Mouse (Mus musculus) frontal cortex, adult (tissue): ENCODE results near the gene Gm5089.

Experiments used
- ATAC-seq: cut with Nextera tagmentation; 2 replicates; pipeline ENCODE4 v1.9.2; 2017; ENCODE audit warnings: mild to moderate bottlenecking, moderate library complexity, mixed read lengths; ENCODE audit not compliant: low TSS enrichment

Gene Gm5089

DNA sequence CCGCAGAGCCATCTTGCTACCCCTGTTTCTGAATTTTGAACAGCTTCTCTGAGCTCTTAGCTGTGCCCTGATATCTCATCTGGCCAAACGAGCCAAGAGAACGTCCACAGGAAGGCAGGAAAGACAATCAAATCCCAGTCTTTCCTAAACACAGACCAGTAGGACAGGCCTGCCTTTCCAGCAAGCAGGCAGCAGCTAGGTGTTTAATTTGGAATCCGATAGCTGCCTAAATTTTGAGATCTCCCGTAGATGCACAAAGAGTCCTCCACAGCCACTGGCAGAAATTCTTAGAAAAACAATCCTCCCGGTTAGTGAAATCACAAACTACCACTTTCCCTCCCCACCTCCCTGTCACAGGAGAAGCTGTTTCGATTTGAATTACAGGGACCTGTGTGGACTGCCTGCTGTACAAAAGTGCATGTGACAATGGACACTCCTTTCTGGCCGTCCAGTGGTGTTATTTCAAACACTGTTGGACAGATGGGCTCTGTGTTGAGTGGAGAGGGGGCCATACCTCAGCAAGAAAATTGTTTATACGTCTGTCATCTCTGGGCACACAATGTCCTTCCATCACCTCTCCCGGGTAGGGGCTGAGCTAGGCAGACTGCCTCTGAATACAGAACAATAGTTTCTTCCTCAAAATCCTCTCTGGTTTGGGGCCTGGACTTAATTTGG lies 24.2 kb downstream of the Gm5089 start:
- ATAC-seq, result no peak

DNA sequence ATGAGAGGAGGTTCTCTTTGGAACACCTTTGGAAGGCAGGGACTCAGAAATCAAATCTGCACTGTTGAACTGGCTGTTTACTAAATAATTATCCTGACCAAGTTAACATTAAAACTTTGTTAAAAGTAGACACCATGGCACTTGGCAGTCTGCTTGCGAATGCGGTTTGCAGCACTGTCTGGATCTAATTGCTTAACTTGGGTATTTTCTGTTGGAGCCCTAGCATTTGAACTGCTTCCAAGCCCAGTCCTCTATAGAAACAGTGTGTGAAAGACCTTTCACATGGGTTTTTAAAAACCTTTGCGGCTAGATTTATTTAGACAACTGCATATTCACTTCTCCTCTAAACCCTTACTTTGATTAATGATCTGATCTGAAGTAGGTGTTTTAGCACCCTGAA lies 26.5 kb downstream of the Gm5089 start:
- ATAC-seq, result no peak

DNA sequence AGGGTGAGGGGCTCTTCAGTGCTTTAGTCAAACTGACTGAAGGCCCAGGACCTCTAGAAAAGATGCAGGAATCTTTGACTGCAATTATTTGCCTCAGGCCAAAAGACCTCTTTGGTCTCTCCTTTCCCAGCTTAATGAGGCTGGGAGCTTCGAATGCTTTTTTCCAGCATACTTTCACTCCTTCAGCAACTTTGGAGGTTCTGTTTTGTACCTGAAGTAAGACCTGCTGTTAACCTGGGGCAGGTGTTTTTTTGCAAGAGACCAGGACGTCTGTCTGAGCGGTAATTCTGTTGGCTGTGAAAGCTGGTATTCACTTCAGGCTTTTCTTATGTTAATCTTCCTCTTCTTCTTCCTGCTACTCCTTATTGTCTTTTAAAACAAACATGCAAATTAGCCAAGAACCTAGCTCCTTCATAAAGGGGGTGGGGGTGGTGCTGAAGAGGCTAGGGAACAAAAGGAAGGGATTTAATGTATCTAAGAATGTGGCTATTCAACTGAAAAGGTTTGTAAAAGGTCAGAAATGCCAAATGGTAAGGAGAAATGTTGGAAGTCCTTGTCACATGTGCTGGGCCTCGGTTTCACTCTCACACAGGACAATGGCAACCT lies 34.6 kb downstream of the Gm5089 start:
- ATAC-seq, result no peak

DNA sequence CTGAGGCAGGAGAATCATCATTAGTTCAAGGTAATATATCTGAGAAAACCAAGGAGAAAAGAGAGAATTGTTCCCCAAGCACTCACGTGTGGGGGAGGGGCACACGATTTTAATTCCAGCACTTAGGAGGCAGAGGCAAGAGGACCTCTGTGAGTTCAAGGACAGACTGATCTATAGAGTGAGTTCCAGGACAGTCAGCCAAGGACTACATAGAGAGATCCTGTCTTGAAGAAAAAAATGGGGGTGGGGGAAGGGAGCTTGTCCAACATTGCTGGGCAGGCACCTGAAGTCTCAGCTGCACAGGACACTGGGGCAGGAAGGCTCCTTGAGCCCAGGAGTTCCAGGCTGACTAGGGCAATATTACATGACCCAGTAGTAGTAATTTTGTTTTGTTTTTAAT lies 36.1 kb downstream of the Gm5089 start:
- no peak for ATAC-seq

DNA sequence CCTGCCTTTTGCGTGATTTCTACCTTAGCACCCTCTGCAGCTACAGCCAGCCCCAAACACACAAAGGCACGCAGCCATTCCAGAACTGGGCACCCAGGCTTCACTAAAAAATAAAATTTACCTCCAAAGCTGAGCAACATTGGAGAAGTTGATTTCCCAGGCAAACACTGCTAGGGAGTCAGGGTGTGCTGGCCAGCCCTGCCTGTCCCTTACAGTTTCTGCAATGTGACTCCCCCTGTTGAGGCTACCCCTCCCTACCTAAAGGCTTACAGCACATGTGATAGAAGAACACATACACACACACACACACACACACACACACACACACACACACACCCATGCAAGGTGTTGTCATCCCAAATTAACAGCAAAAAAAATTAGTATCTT lies 37.4 kb downstream of the Gm5089 start:
- ATAC-seq, result no peak

DNA sequence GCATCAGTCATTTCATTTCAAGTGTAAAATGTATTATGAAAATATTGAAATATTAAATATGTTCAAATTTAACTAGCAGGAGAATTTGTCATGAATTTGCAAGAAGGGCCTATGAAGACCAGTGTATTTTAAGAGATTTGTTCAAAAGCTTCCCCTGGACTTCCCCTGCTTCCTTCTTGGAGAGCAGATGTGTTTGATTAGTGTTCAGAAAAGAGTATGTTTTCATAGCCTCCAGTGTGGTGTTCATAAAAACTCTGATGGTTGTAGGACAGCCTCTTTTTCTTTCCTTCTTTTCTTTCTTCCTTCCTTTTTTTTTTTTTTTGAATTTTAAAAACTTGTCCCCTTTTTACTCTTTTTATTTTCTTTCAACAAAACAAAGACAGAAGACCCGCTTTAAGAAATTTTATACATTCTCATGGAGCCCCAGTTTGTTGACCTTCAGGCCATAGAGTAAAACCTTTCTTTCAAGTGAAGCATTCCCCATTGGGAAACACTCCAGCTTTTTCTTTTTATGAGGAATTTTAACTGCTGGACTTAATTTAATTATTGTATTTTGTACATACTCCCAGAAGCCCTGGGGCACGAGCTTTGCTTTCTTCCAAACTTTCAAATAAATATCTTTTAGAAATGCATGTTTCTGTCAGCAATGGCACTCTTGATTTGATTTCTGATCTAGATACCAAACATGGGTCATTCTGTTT lies 37.9 kb downstream of the Gm5089 start:
- no peak for ATAC-seq

DNA sequence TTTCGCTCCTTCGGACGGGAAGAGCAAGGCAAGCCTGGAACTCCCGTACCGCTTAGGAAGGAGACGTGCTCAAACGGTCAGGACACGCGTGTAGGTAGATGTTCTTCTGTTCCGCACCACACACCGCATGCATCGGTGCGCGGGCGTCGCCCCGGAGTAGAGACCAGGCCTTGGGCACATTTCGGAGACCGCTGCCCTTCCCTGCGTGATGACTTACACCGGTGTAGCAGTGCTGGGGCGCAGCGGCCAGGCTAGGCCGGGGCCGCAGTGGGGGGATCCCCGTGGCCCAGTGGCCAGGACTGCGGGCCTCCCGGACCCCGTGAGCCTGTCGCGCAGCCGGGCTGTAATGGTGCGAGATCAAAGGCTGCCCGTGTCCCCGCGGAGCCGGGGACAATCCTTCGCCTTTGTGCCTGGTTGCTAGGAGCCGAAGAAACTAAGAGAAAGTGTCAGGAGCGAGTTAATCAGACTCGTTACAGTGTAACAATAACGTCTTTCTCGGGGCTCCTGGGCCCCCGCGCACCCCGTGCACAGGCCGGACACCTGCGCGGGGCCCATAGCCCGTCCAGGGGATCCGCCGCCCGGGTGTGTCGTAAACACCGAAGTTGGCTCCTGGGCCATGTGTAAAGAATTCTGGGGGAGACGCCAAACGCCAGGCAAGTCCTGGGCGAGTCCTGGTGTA lies 44.2 kb downstream of the Gm5089 start:
- ATAC-seq, result peak; percentile 34; the same call in 1 of the 2 replicates

DNA sequence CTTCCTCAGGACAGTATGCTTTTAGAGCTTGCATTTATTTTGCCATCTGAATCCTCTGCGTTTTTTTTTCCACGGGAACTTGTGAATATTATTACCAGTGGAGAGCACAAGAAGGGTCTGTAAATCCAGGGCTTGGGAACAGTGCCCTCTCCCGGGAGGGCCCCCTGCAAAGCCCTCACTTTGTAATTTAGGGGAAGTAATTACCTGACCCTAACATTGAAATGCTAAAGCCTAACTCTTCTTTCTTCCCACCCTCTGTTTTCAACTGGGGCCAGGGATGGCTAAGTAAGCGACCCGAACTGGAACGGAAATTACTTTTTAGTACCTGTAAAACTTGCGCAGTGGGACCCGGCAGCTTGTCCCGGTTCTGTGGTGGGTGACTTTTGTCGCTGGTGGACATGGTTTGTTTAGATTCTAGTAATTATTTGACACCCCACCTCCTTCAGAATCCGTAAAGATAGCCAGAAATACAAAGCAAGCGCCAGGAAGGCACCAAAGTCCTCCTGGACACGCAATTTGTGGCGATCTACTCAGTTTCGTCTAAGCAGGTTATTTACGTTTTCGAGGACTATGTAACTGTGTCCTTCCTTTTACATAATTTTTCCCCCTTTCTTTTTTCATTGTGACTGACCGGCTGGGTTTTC lies 44.9 kb downstream of the Gm5089 start:
- ATAC-seq, result no peak

DNA sequence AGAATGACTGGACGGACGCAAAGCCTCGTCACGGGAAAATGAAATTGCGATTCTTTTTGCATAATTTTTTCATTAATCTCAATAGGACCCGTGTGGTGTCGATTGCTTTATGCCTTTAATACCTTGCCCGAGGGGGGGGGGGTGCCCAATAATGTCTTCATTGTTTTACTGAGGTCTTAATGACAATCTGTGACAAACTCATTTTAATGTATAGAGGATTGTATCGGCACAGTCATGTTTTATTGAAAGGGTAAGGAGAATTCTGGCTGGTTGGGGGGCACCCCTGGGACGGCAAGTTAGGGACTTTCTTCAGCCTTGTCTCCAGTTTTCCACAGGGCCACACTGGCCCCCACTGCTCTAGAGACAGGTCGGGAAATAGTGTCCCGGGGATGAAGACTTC lies 45.7 kb downstream of the Gm5089 start:
- no peak for ATAC-seq

DNA sequence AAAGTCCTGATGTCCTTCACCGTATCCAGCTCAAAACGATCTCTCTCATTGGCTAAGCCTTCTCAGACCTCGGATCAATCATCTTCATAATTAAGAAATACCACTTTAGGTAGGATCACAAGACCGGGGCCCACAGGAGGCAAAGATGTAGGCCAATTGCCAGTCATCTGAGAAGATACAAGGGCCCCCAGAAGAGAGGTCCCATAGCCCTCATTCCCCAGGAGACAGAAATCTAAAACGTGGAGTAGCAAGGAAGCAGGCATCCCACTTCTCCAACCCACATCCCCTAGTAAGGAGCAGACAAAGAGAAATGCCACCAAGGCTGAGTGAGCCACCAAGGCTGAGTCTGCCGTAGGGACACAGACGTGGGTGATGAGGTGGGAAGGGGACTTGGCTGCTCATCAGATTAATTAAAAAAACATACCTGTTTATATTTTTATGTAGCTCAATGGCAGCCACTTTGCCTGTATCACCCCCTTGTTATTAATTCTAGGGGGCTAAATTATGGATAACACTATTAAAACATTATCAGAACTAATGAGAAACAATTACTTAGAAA lies 46.2 kb downstream of the Gm5089 start:
- no peak for ATAC-seq

DNA sequence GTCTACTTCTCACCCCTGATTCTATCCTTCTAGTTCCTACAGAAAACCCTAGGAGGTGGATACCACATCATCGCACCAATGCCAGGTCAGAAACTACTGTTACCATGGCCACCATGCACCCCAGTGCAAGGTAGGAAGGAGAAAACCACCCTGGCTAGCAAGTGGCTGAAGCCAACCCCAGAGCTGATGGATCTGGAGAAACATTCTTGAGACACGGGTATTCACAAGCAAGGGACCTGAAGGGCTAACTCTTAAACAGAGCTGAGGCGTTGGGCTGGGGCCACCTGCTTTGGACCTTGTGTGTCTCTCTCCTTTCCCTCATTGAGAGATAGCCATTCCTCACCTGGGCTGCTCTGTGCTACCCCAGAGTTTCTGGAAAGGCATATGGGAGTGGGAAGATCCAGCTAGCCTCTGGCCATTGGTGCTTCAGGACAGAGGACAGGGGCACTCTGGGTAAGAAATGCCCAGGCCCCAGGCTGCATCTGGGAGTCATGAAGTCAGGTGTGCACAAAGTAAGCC lies 47.4 kb downstream of the Gm5089 start:
- no peak for ATAC-seq

DNA sequence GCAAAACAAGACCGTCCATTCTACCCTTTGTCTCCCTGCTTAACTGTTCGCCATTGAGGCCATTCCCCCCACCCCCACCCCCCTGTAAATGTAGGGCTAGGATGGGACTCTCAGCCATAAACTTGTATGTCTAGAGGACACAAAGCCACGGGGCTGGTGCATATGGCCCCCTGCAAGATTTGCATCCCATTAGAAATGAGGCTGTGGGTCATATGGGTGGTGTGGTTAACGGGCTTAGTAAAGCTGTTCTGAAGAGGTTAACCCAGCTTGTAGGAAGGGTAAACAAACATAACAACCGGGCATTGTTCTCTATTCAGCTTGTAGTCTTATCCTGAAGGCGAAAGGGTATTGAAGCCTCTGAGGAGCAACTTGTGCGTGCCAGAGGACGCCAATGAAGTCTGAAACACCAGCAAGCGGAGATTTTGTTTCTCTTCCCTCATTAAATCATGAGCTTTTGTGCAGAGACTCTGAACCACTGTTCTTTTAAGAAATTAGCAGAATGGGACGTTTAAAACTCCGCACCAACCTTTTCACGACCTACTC lies 48.1 kb downstream of the Gm5089 start:
- ATAC-seq, result no peak

DNA sequence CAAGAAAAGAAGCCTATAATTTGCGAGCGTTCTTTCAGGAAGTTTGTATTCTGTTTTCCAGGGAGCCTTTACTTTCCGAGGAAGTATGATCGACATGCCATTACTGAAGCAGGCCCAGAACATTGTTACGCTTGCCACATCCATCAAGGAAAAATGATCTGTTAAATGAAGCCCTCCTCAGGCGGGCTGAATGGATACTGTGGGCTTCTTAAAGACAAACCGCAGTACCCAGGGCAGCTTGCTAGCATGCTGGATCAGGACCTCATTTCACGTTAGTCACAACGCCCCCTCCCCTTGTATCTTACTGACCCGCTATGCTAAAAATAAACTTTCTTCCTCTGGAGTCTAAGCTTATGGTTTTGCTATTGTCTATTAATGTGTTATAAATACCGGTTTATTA lies 49.0 kb downstream of the Gm5089 start:
- ATAC-seq, result no peak

DNA sequence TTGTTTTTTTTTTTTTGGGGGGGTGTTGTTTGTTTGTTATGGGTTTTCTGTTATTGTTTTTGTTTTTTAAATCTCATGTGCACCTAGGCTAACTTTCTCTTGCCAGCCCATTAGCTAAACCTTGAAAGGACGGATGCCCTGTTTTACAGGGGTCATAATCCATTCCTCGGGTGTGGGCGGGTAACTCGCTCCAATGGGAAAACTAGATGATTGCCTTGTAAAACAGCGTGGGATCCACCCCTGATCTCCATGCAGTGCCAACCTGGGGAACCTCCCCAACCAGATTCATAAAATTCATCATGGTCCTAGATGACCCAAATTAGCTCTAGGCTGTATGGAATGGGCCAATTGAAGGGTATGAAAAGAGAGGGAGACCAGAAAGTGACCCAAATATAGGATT lies 51.0 kb downstream of the Gm5089 start:
- ATAC-seq, result no peak

DNA sequence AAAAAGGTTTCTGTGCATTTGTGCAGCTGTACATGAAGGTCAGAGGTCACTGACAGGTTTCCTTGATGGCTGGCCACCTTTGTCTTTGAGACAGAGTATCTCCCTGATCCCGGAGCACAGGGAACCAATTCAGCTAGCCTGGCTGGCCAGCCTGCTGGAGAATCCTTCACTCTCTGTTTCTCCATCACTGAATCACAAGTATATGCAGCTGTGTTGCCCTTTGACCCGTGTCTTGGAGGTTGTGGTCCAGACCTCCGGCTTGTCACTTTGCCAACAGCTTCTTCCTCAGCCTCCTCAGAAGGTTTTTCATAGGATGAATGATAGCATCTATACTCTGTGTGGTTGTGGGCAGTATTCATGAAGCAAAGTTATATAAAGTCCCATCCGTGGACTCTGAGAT lies 52.2 kb downstream of the Gm5089 start:
- no peak for ATAC-seq

DNA sequence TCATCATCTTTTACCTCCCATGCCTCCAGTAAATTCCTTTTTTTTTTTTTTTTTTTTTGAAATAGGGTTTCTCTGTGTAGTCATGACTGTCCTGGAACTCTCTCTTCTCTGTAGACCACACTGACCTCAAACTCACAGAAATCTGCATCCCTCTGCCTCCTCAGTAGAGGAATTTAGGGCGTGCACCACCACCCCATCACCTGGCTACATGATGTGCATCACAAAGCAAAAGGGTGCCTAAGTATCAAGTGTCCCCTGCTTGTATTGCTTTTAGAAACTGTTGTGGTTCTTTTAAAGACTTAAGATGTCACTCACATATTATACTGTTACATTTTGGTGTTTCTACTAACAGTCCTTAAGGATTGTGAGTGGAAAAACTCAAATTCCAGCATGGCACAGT lies 57.8 kb downstream of the Gm5089 start:
- no peak for ATAC-seq

DNA sequence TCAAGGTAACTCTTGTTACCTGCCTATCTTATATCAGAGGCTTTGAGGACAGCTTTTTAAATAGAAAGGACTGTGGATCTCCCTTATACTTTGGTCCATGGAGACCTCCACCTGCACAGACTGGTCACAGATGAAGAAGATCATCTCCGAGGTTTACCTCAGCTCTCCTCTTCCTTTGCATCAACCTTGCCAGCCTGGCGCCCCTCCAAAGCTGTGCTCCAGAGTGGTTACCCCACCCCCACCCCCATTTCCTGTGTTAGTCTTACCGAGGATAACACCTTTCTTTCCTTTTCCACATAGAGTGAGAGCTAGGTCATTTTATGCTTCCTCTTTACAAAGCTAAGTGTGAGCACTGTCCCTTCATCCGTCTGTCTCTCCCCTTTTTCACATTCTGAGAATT lies 60.0 kb downstream of the Gm5089 start:
- no peak for ATAC-seq

DNA sequence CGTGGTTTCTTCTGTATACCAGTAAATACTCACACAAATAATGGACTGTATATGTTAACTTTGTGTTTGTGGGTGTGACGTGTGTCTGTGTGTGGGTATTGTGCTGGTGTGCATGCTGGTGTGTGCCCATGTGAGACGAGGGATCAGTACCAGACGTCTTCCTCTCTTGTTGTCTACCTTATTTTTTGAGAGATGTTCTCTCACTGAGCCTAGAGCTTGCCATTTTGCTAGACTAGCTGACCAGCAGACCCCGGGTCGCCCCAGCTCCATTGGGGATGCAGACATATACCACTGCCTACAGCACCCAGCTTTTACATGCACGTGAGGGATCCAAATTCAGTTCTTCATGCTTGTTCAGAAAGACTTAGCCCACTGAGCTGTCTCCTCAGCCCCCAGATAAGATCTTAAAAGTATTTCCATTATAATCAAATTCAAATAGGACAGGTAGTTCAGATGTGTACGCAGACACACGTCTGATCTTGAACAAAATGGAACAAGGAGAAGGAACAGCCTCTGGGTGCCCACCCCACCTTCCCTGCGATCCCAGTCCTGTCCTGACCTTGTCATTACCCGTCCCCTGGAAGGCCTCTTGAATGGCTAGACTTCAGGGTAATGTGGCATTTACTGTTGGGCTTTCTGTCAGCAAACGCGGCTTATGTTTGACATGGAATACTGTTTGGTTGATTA lies 61.1 kb downstream of the Gm5089 start:
- no peak for ATAC-seq

DNA sequence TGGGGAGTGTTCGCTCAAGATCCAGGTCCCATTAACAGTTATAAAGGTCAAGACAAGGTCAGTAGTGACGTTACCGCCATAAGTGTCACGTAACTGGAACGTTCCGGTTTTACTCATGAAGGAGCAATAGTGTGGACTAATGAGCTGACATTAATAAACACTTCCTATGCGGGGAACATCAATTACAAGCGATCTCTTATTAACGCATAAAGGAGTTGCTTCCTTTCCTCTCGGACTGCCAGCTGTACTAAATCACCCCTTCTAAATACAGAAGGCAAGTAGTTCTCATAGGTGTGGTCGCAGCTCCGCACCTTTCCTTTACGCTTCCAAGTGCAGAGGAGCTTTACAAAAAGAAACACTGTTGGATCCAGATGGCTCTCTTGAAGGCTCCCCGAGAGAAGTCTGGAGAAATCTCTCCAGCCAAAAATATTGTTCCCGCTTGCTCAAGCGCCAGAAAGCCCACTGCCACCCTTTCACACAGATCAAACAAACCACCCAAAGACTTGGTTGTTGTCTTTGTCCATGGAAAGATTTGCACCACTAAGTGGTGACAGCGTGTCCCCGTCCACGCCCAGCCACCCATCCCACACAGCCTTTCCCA lies 62.4 kb downstream of the Gm5089 start:
- no peak for ATAC-seq

DNA sequence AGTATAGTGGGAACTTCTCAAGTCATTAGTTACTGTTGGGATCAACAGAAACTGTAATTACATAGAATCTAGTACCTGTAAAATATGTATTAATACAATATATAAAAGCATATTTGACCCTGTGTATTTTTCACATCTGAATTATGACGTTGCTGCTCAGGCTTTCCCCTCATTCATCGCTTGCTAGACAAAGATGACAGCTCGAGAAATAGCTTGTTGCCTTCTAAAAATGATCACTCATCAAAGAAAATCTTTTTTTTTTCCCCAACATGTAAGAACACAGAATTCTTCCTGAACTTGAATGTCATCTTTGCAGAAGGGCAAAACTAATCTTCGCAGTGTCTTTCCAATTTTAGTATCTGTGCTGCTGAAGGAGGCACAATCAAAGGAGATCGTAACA lies 63.1 kb downstream of the Gm5089 start:
- ATAC-seq, result no peak
